ENCODE assay signal across 9 mouse cellular contexts in genomic region chr1:34536767-34537485, GRCm38 (mm10). TPM values are rescaled to one million over a fixed set of nuclear protein-coding genes. Genes with fewer than 3 reads are reported as not detected.
DNase-seq lines count a peak whose midpoint lies in the region; ATAC-seq and TF ChIP-seq lines count a peak whose summit lies in the region.
"Had no signal": no experiment of that assay in that cellular context is flagged by ENCODE, and none has a peak within 500 bp of the region (broad histone marks: within the 10 kb centered on the region; RNA-seq: fewer than 3 reads in every experiment).

No protein-coding gene starts in this region.

- H3K36me3 ChIP-seq in heart, embryonic 13.5 days: no peaks in the 10 kb centered on the region
- H3K36me3 ChIP-seq in heart, adult 2 months (ENCODE audit: control insufficient read depth, insufficient read depth, low read length): no peaks in the 10 kb centered on the region
- H3K36me3 ChIP-seq in embryonic facial prominence, embryonic 11.5 days (replicated peaks; ENCODE audit: control insufficient read depth, insufficient read depth, low read depth, low read length): no peaks in the 10 kb centered on the region
- no peaks in the 10 kb centered on the region for H3K36me3 ChIP-seq in intestine, postnatal 0 days (ENCODE audit: control insufficient read depth, insufficient read depth)

- peaks cover 37% of the 10 kb centered on the region for H3K27me3 ChIP-seq in heart, embryonic 13.5 days (replicated peaks)
- H3K27me3 ChIP-seq in heart, adult 2 months (ENCODE audit: control insufficient read depth, insufficient read depth, low read length): peaks cover 8% of the 10 kb centered on the region
- H3K27me3 ChIP-seq in embryonic facial prominence, embryonic 11.5 days (ENCODE audit: control insufficient read depth, insufficient read depth, low read length): peaks cover 20% of the 10 kb centered on the region
- peaks cover 27% of the 10 kb centered on the region for H3K27me3 ChIP-seq in intestine, postnatal 0 days (replicated peaks; ENCODE audit: control insufficient read depth, insufficient read depth, low read length)

- no peaks in the 10 kb centered on the region for H3K79me2 ChIP-seq in heart, adult 2 months (replicated peaks; ENCODE audit: control insufficient read depth, insufficient read depth, low read length)

- WGBS in heart, embryonic 13.5 days: 11% methylated on average over 16 of the region's 16 CpGs
- WGBS in heart, adult 2 months: 12% methylated on average over 16 of the region's 16 CpGs
- 3% methylated on average over 16 of the region's 16 CpGs for WGBS in embryonic facial prominence, embryonic 11.5 days
- WGBS in intestine, postnatal 0 days: 5% methylated on average over 16 of the region's 16 CpGs

- no peak overlapping the region for H3K9ac ChIP-seq in heart, embryonic 13.5 days
- no peak overlapping the region for H3K9ac ChIP-seq in heart, adult 2 months (ENCODE audit: low read depth, low read length)
- H3K9ac ChIP-seq in embryonic facial prominence, embryonic 11.5 days (replicated peaks; ENCODE audit: low read length): no peak overlapping the region
- no peak overlapping the region for H3K9ac ChIP-seq in intestine, postnatal 0 days (ENCODE audit: low read depth, low read length)

- no peak overlapping the region for H3K27ac ChIP-seq in heart, embryonic 13.5 days (replicated peaks)
- H3K27ac ChIP-seq in heart, adult 2 months: no peak overlapping the region
- no peak overlapping the region for H3K27ac ChIP-seq in embryonic facial prominence, embryonic 11.5 days (replicated peaks; ENCODE audit: low read depth, low read length)
- no peak overlapping the region for H3K27ac ChIP-seq in intestine, postnatal 0 days (ENCODE audit: low read depth, low read length)

- TF ChIP-seq CTCF in heart, adult 2 months (IDR thresholded peaks at IDR 0.05): no peak
- TF ChIP-seq CTCF in intestine, postnatal 0 days (IDR thresholded peaks at IDR 0.05; ENCODE audit: low read depth): no peak

- no peaks in the 10 kb centered on the region for H3K9me3 ChIP-seq in heart, embryonic 13.5 days
- no peaks in the 10 kb centered on the region for H3K9me3 ChIP-seq in embryonic facial prominence, embryonic 11.5 days (replicated peaks; ENCODE audit: control insufficient read depth, low read length)
- H3K9me3 ChIP-seq in intestine, postnatal 0 days (ENCODE audit: control insufficient read depth): no peaks in the 10 kb centered on the region

- intact Hi-C loops in heart, adult 2 months (cut with DNase I): no loop called here

- no peak for TF ChIP-seq POLR2A in heart, adult 2 months (IDR thresholded peaks at IDR 0.05; ENCODE audit: insufficient read depth, low read depth, low read length)

- peak overlapping the region; percentile 59 for H3K4me2 ChIP-seq in heart, embryonic 13.5 days
- peak overlapping the region; percentile 22; the same call in 1 of the 2 replicates for H3K4me2 ChIP-seq in embryonic facial prominence, embryonic 11.5 days (ENCODE audit: low read depth, low read length)
- peak overlapping the region; percentile 46 for H3K4me2 ChIP-seq in intestine, postnatal 0 days (replicated peaks; ENCODE audit: low read depth)

- ATAC-seq in heart, embryonic 13.5 days (ENCODE audit: extremely low read depth, insufficient number of reproducible peaks, low FRiP score, low TSS enrichment): no peak; the same call in 1 of the 2 replicates
- ATAC-seq in embryonic facial prominence, embryonic 11.5 days (replicated peaks; ENCODE audit: insufficient number of reproducible peaks, low FRiP score, low TSS enrichment, low read depth): peak; percentile 65; the same call in 1 of the 2 replicates
- no peak for ATAC-seq in intestine, postnatal 0 days
- no peak for ATAC-seq in monocyte, adult 5-6 weeks (replicated peaks; ENCODE audit: insufficient number of reproducible peaks, low FRiP score, low TSS enrichment, poor library complexity, severe bottlenecking)

- DNase-seq in heart, adult 2 months: no peak
- peak; percentile 36 for DNase-seq in embryonic facial prominence, embryonic 11.5 days (ENCODE audit: low spot score)
- DNase-seq in lung, postnatal 36 days: peak; percentile 69
- peak; percentile 7 to 19 for DNase-seq in thymus, postnatal 36 days
- DNase-seq in right cerebral cortex, postnatal 4 days: no peak

- peaks cover 13% of the 10 kb centered on the region for H3K4me1 ChIP-seq in heart, embryonic 13.5 days
- no peaks in the 10 kb centered on the region for H3K4me1 ChIP-seq in heart, adult 2 months (ENCODE audit: control insufficient read depth, insufficient read depth, low read length)
- no peaks in the 10 kb centered on the region; the same call in 1 of the 2 replicates for H3K4me1 ChIP-seq in embryonic facial prominence, embryonic 11.5 days (ENCODE audit: control insufficient read depth, insufficient read depth, low read length)
- H3K4me1 ChIP-seq in intestine, postnatal 0 days (replicated peaks; ENCODE audit: control insufficient read depth, insufficient read depth, low read length): no peaks in the 10 kb centered on the region

- no peak for TF ChIP-seq EP300 in heart, adult 2 months (IDR thresholded peaks at IDR 0.05; ENCODE audit: insufficient read depth, low read depth, low read length)

- peak overlapping the region; percentile 28 for H3K4me3 ChIP-seq in heart, embryonic 13.5 days
- no peak overlapping the region for H3K4me3 ChIP-seq in heart, adult 2 months
- no peak overlapping the region for H3K4me3 ChIP-seq in embryonic facial prominence, embryonic 11.5 days (ENCODE audit: low read depth, low read length)
- H3K4me3 ChIP-seq in intestine, postnatal 0 days (ENCODE audit: low read depth, low read length): 0 out of 2 replicates have a peak overlapping the region, but pooled peaks have one; percentile 9

RNA-seq across cellular contexts. Expression of gene Cfc1, which starts 1.5 kb away (rescaled TPM):
- 0.28 TPM in 2 replicates for polyA plus RNA-seq in heart, embryonic 13.5 days (2015; fragmentation: Nextera tagmentation; extraction: Ambion mirVana)
- not detected for total RNA-seq in heart, adult 2 months (2021)
- not detected in 2 replicates for polyA plus RNA-seq in heart, adult 2 months (2012; rRNA removed)
- polyA plus RNA-seq in embryonic facial prominence, embryonic 11.5 days (2014; fragmentation: Nextera tagmentation; extraction: Ambion mirVana): not detected in 2 replicates
- polyA plus RNA-seq in intestine, postnatal 0 days (2015; fragmentation: Nextera tagmentation; extraction: Ambion mirVana): not detected in 2 replicates
- not detected in 3 replicates for total RNA-seq in monocyte, adult 5-6 weeks (2017)
- polyA plus RNA-seq: liver, embryonic 16.5 days had no signal

RNA-seq across cellular contexts. Expression of gene Prss40, which starts 23.8 kb away (rescaled TPM):
- not detected in 2 replicates for polyA plus RNA-seq in heart, embryonic 13.5 days (2015; fragmentation: Nextera tagmentation; extraction: Ambion mirVana)
- total RNA-seq in heart, adult 2 months (2021): not detected
- polyA plus RNA-seq in heart, adult 2 months (2012; rRNA removed): not detected in 2 replicates
- not detected in 2 replicates for polyA plus RNA-seq in embryonic facial prominence, embryonic 11.5 days (2014; fragmentation: Nextera tagmentation; extraction: Ambion mirVana)
- not detected in 2 replicates for polyA plus RNA-seq in intestine, postnatal 0 days (2015; fragmentation: Nextera tagmentation; extraction: Ambion mirVana)
- not detected in 3 replicates for total RNA-seq in monocyte, adult 5-6 weeks (2017)
- polyA plus RNA-seq: liver, embryonic 16.5 days had no signal

RNA-seq across cellular contexts. Expression of gene Prss39, which starts 38.7 kb away (rescaled TPM):
- polyA plus RNA-seq in heart, embryonic 13.5 days (2015; fragmentation: Nextera tagmentation; extraction: Ambion mirVana): not detected in 2 replicates
- not detected for total RNA-seq in heart, adult 2 months (2021)
- polyA plus RNA-seq in heart, adult 2 months (2012; rRNA removed): 0.21 and 0.38 TPM in 2 replicates
- not detected in 2 replicates for polyA plus RNA-seq in embryonic facial prominence, embryonic 11.5 days (2014; fragmentation: Nextera tagmentation; extraction: Ambion mirVana)
- not detected in 2 replicates for polyA plus RNA-seq in intestine, postnatal 0 days (2015; fragmentation: Nextera tagmentation; extraction: Ambion mirVana)
- total RNA-seq in monocyte, adult 5-6 weeks (2017): not detected in 3 replicates
- polyA plus RNA-seq: liver, embryonic 16.5 days had no signal

RNA-seq across cellular contexts. Expression of gene Amer3, which starts 42.5 kb away (rescaled TPM):
- polyA plus RNA-seq in heart, embryonic 13.5 days (2015; fragmentation: Nextera tagmentation; extraction: Ambion mirVana): 0.05 TPM in 1 of 2 replicates, not detected in the other
- total RNA-seq in heart, adult 2 months (2021): not detected
- polyA plus RNA-seq in heart, adult 2 months (2012; rRNA removed): 0.02 and 0.12 TPM in 2 replicates
- 0.48 and 0.93 TPM in 2 replicates for polyA plus RNA-seq in embryonic facial prominence, embryonic 11.5 days (2014; fragmentation: Nextera tagmentation; extraction: Ambion mirVana)
- polyA plus RNA-seq in intestine, postnatal 0 days (2015; fragmentation: Nextera tagmentation; extraction: Ambion mirVana): 0.18 and 0.31 TPM in 2 replicates
- not detected in 3 replicates for total RNA-seq in monocyte, adult 5-6 weeks (2017)

Comparison
In these comparisons a context has a peak if more than half of its experiments do, and no peak if none do; other contexts are left out.
1. H3K4me3 ChIP-seq: peak in heart, embryonic 13.5 days (single experiment) and intestine, postnatal 0 days (single experiment); none in heart, adult 2 months (single experiment) and embryonic facial prominence, embryonic 11.5 days (single experiment).
2. DNase-seq: peak in embryonic facial prominence, embryonic 11.5 days (single experiment), lung, postnatal 36 days (single experiment) and thymus, postnatal 36 days (2 of 2); none in heart, adult 2 months (0 of 2) and right cerebral cortex, postnatal 4 days (single experiment).
3. Peak in every context shown above with its lines, with median percentiles within 50 percentile points of each other: H3K4me2 ChIP-seq.